Mouse (Mus musculus): ENCODE measurements at regions not wholly inside any gene's neighbourhood (a gene's known extent, or its start where the extent isn't known, plus 50 kb on each side); places are given as distances from the start of the nearest gene placed in this dataset.

DNA sequence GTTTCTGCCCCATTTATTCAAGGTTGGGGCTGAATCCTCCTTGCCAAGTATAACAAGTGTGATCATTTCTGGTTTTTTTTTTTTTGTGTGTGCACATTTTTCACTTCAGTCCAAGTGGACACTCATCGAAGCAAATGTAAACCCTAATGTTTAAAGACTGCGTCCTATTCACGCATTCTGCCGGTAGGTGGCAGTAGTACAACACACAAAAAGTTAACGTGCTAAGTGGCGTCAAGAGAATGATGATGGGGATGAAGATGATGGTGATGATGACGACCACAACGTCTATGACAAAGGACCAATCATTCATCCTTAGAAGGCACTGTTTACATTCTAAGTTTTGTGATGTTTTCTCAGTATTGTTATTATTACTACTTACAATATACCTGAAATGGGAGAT, 164.3 kb upstream of the Sel1l start:
- TF ChIP-seq NANOG (IDR thresholded peaks at IDR 0.05; ENCODE audit: borderline replicate concordance, low read length) (no peak), CTCF (conservative IDR thresholded peaks at IDR 0.05; ENCODE audit: low read length) (peak; percentile 52)
- H3K36me3 ChIP-seq (ENCODE audit: insufficient read depth, low read length), result no peaks in the 10 kb centered on the region
- H3K4me3 ChIP-seq (replicated peaks; ENCODE audit: low read length), result no peak overlapping the region
- no peaks in the 10 kb centered on the region for H3K9me3 ChIP-seq (ENCODE audit: low read length)
- 0 out of 2 replicates have a peak, but pooled peaks cover 6% of the 10 kb centered on the region for H3K27me3 ChIP-seq (ENCODE audit: insufficient read depth, low read length)
- H3K4me1 ChIP-seq (replicated peaks; ENCODE audit: low read depth, low read length), result no peaks in the 10 kb centered on the region

DNA sequence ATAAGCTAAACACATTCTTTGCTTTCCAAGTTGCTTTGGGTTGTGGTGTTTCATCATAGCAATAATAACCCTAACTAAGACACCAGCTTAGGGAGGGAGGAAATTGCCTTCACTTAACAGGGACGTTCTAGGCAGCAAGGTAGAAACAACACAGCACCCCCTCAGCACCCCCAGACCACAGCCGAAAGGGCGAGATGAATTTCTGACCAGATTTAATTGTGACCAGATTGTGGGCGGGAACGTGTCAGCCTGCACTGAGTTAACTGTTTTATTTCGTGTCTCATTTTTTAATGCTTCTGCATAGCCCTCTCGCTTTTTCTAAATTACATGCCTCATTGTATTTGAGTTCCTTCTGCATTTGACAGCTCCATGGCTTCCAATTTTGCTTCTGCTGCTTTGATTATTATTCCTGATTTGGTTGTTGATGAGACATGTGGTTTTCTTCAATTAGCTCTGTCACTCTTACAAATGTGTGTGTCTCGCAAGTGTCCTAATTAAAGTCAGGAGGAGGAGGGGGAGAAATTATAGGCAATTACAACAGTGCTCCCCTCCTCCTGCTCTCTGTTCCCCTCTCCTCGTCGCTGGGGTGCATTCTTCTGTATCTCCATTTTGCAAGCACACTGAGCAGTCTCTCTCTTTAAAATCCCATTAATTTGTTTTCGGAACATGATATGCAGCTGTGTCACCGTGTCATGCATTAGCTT, 155.6 kb upstream of the Sel1l start:
- Histone ChIP-seq H3K9me3 (ENCODE audit: low read length) (no peaks in the 10 kb centered on the region), H3K27me3 (ENCODE audit: insufficient read depth, low read length) (no peaks in the 10 kb centered on the region), H3K4me3 (replicated peaks; ENCODE audit: low read length) (no peak overlapping the region), H3K4me1 (replicated peaks; ENCODE audit: low read depth, low read length) (no peaks in the 10 kb centered on the region), H3K36me3 (ENCODE audit: insufficient read depth, low read length) (no peaks in the 10 kb centered on the region)
- TF ChIP-seq NANOG (IDR thresholded peaks at IDR 0.05; ENCODE audit: borderline replicate concordance, low read length), result no peak
- no peak for TF ChIP-seq CTCF (conservative IDR thresholded peaks at IDR 0.05; ENCODE audit: low read length)
- no peak for TF ChIP-seq POU5F1 (IDR thresholded peaks at IDR 0.05; ENCODE audit: borderline replicate concordance, low read length)

DNA sequence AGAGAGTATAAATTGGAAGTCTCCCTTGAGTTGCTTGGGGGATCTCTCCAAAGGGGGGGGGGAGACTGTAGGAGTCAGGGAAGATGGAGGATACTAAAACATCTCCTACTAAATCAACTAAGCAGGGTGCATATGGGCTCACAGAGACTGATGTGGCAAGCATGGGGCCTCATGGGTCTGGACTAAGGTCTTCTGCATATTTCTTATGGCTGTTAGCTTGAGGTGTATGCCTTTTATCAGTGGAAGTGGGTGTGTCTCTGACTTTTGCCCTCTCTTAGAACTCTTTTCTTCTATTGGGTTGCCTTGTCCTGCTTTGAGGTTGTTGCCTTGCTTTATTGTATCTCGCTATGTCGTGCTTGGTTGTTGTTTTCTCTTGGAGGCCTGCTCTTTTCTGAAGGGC, 150.1 kb upstream of the Sel1l start:
- no peaks in the 10 kb centered on the region for H3K27me3 ChIP-seq (ENCODE audit: insufficient read depth, low read length)
- H3K4me1 ChIP-seq (replicated peaks; ENCODE audit: low read depth, low read length), result no peaks in the 10 kb centered on the region
- no peaks in the 10 kb centered on the region for H3K36me3 ChIP-seq (ENCODE audit: insufficient read depth, low read length)
- no peak overlapping the region for H3K4me3 ChIP-seq (replicated peaks; ENCODE audit: low read length)
- H3K9me3 ChIP-seq (ENCODE audit: low read length), result no peaks in the 10 kb centered on the region
- TF ChIP-seq NANOG (IDR thresholded peaks at IDR 0.05; ENCODE audit: borderline replicate concordance, low read length) (no peak), POU5F1 (IDR thresholded peaks at IDR 0.05; ENCODE audit: borderline replicate concordance, low read length) (no peak), CTCF (conservative IDR thresholded peaks at IDR 0.05; ENCODE audit: low read length) (no peak)

DNA sequence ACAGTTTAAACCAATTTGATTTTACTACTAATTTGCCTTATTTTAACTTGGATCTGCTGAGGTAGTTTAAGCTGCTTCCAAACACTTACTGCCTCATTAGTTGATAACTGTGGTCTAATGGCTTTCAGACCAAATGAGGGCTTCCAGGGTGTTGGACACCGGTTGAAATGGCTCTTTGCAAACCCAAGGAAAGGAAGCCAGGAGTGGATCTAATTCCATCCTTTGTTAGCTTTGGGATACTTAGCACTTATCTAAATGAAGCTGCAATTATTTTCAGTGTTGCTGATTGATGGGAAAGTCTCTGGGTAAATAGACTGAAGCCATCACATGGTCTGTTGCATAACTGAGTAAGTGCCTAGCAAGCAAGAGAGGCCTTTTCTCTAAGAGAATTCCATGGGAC, 148.4 kb upstream of the Sel1l start:
- H3K4me3 ChIP-seq (replicated peaks; ENCODE audit: low read length), result no peak overlapping the region
- no peaks in the 10 kb centered on the region for H3K4me1 ChIP-seq (replicated peaks; ENCODE audit: low read depth, low read length)
- H3K36me3 ChIP-seq (ENCODE audit: insufficient read depth, low read length), result no peaks in the 10 kb centered on the region
- H3K9me3 ChIP-seq (ENCODE audit: low read length), result no peaks in the 10 kb centered on the region
- H3K27me3 ChIP-seq (ENCODE audit: insufficient read depth, low read length), result no peaks in the 10 kb centered on the region
- TF ChIP-seq POU5F1 (IDR thresholded peaks at IDR 0.05; ENCODE audit: borderline replicate concordance, low read length), result no peak
- TF ChIP-seq CTCF (conservative IDR thresholded peaks at IDR 0.05; ENCODE audit: low read length), result no peak
- TF ChIP-seq NANOG (IDR thresholded peaks at IDR 0.05; ENCODE audit: borderline replicate concordance, low read length), result no peak

DNA sequence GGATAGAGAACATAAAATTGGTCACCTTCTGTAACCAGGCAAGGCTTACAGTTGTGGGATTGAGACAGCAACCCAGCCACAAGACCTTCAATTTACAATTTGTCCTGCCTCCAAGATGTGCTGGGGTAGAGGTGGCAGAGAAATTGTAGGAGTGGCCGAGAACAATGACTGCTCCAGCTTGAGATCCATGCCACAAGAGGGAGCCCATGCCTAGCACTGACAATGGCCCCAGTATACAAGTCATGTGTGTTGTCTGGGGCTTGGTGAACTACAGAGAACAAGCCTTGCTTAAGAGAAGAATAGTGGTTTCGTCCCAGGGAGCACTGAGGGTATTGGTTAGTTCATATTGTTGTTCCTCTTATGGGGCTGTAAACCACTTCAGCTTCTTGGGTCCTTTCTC, 146.6 kb upstream of the Sel1l start:
- peak; percentile 9; the same call in 1 of the 2 replicates for TF ChIP-seq CTCF (conservative IDR thresholded peaks at IDR 0.05; ENCODE audit: low read length)
- no peak for TF ChIP-seq POU5F1 (IDR thresholded peaks at IDR 0.05; ENCODE audit: borderline replicate concordance, low read length)
- no peaks in the 10 kb centered on the region for H3K4me1 ChIP-seq (replicated peaks; ENCODE audit: low read depth, low read length)
- no peaks in the 10 kb centered on the region for H3K27me3 ChIP-seq (ENCODE audit: insufficient read depth, low read length)
- H3K4me3 ChIP-seq (replicated peaks; ENCODE audit: low read length), result no peak overlapping the region
- no peaks in the 10 kb centered on the region for H3K36me3 ChIP-seq (ENCODE audit: insufficient read depth, low read length)
- no peaks in the 10 kb centered on the region for H3K9me3 ChIP-seq (ENCODE audit: low read length)

DNA sequence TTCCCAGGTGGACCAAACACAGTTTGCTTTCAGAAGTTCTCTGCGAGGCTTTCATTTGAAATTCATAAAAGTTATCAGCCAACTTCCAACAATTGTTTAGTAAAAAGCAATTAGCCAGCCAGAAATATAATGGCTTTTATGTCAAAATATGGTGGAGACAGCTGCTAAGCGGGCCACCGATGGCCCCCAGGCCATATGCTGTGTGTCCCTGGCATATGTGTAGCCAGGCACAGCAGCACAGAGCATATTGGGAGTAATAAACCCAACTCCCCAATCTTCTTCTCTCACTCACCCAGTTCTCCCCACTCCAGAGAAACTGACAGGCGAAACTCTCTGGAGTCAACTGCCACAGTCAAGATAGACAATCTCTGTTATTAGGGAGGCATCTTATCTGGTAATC, 137.5 kb upstream of the Sel1l start:
- no peaks in the 10 kb centered on the region for H3K27me3 ChIP-seq (ENCODE audit: insufficient read depth, low read length)
- no peak for TF ChIP-seq CTCF (conservative IDR thresholded peaks at IDR 0.05; ENCODE audit: low read length)
- TF ChIP-seq NANOG (IDR thresholded peaks at IDR 0.05; ENCODE audit: borderline replicate concordance, low read length), result no peak
- no peak for TF ChIP-seq POU5F1 (IDR thresholded peaks at IDR 0.05; ENCODE audit: borderline replicate concordance, low read length)
- no peaks in the 10 kb centered on the region for H3K36me3 ChIP-seq (ENCODE audit: insufficient read depth, low read length)
- H3K9me3 ChIP-seq (ENCODE audit: low read length), result no peaks in the 10 kb centered on the region
- peaks cover 17% of the 10 kb centered on the region for H3K4me1 ChIP-seq (replicated peaks; ENCODE audit: low read depth, low read length)
- H3K4me3 ChIP-seq (replicated peaks; ENCODE audit: low read length), result no peak overlapping the region

DNA sequence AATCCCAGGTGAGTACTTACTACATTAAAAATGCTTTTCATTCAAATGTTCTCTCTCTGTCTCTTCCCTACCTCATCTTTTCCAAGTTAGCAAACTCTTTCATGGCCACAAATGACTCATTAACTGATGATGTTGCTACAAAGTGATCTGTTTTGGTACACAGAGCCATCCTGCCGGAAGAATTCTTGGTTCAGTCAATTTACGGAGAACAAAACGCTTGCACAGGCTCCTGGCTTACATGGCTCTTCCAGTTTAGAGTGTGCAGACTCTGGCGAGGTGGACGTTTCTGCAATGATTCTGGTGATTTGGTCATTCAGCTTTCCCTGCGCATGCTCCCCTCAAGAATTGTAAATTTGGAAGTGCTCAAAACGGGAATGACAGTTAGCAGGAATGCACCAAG, 131.4 kb upstream of the Sel1l start:
- Histone ChIP-seq H3K36me3 (ENCODE audit: insufficient read depth, low read length) (no peaks in the 10 kb centered on the region), H3K9me3 (ENCODE audit: low read length) (no peaks in the 10 kb centered on the region), H3K4me3 (replicated peaks; ENCODE audit: low read length) (no peak overlapping the region), H3K27me3 (ENCODE audit: insufficient read depth, low read length) (no peaks in the 10 kb centered on the region), H3K4me1 (replicated peaks; ENCODE audit: low read depth, low read length) (peaks cover 11% of the 10 kb centered on the region)
- no peak for TF ChIP-seq CTCF (conservative IDR thresholded peaks at IDR 0.05; ENCODE audit: low read length)
- no peak for TF ChIP-seq POU5F1 (IDR thresholded peaks at IDR 0.05; ENCODE audit: borderline replicate concordance, low read length)
- no peak for TF ChIP-seq NANOG (IDR thresholded peaks at IDR 0.05; ENCODE audit: borderline replicate concordance, low read length)

DNA sequence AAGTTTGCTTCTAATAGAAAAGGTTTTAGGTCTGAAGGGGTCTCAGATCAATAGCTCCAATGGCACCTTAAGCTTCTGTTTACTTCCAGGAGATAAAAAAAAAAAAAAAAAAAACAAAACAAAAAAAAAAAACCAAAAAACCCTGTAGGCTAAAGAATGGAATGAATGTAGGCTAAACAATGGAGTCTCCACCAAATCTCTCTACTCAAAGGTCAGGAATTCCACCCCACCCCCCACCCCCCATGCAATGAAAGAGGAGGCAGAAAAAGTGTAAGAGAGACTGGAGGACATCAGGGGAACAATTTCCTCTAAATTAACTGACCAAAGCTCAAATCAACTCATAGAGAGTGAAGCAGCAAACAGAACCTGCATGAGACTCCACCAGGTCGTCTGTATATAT, 122.1 kb upstream of the Sel1l start:
- H3K9me3 ChIP-seq (ENCODE audit: low read length), result no peaks in the 10 kb centered on the region
- no peaks in the 10 kb centered on the region for H3K27me3 ChIP-seq (ENCODE audit: insufficient read depth, low read length)
- TF ChIP-seq CTCF (conservative IDR thresholded peaks at IDR 0.05; ENCODE audit: low read length), result no peak
- no peak for TF ChIP-seq NANOG (IDR thresholded peaks at IDR 0.05; ENCODE audit: borderline replicate concordance, low read length)
- no peak for TF ChIP-seq POU5F1 (IDR thresholded peaks at IDR 0.05; ENCODE audit: borderline replicate concordance, low read length)

DNA sequence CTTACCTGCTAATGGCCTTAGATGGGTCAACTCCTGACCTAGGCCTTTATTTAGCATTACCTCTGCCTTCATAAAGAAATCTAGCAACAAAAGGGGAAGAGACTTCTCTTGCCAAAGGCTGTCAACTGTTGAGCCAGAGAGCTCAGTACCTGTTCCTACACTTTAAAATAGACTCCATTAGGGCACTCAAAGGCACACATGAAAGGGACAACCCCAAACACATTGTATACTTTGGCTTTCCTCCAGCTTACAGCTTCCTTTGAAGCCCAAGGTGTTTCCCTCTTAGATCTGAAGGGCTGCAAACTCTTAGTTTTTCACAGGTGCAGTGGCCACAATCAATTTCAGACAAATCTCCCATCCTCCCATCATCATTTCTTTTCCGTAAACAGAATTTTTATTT, 117.0 kb upstream of the Sel1l start:
- Histone ChIP-seq H3K27me3 (ENCODE audit: insufficient read depth, low read length) (no peaks in the 10 kb centered on the region), H3K9me3 (ENCODE audit: low read length) (no peaks in the 10 kb centered on the region), H3K4me1 (replicated peaks; ENCODE audit: low read depth, low read length) (no peaks in the 10 kb centered on the region), H3K4me3 (replicated peaks; ENCODE audit: low read length) (no peak overlapping the region), H3K36me3 (ENCODE audit: insufficient read depth, low read length) (no peaks in the 10 kb centered on the region)
- TF ChIP-seq CTCF (conservative IDR thresholded peaks at IDR 0.05; ENCODE audit: low read length) (no peak), NANOG (IDR thresholded peaks at IDR 0.05; ENCODE audit: borderline replicate concordance, low read length) (no peak), POU5F1 (IDR thresholded peaks at IDR 0.05; ENCODE audit: borderline replicate concordance, low read length) (no peak)

More for the DNA sequence above, 122.1 kb upstream of the Sel1l start:
- no peak overlapping the region for H3K4me3 ChIP-seq (replicated peaks; ENCODE audit: low read length)
- H3K36me3 ChIP-seq (ENCODE audit: insufficient read depth, low read length), result no peaks in the 10 kb centered on the region
- H3K4me1 ChIP-seq (replicated peaks; ENCODE audit: low read depth, low read length), result no peaks in the 10 kb centered on the region
